Mouse (Mus musculus) hindbrain, embryonic 11.5 days (tissue): Measurements from ENCODE around the gene Pramef12. TPM values are rescaled to one million over a fixed set of nuclear protein-coding genes. Genes with fewer than 3 reads are reported as not detected.

Experiments used
- polyA plus RNA-seq: library from polyadenylated mRNA; unstranded; fragments of >200 nt; fragmentation: Nextera tagmentation; extraction: Ambion mirVana; gene quantifications from 2 replicates; pipeline ENCODE4 v1.2.1, GENCODE M21; 2014

Gene Pramef12
- polyA plus RNA-seq, 1 experiment from 2014 or later: 0.12 TPM

Other genes with a start within 250 kb of the Pramef12 start
- gene Oog3, start 245.8 kb downstream of the Pramef12 start, polyA plus RNA-seq: not detected in 2 replicates
- gene Oog2, start 217.7 kb downstream of the Pramef12 start, polyA plus RNA-seq: not detected in 2 replicates
- gene C87977, start 195.1 kb downstream of the Pramef12 start, polyA plus RNA-seq: not detected in 2 replicates
- gene Pramel5, start 128.0 kb downstream of the Pramef12 start, polyA plus RNA-seq: not detected in 2 replicates
- not detected in 2 replicates for gene Gm13128, start 78.2 kb downstream of the Pramef12 start, polyA plus RNA-seq
- gene Gm13119, start 50.5 kb downstream of the Pramef12 start, polyA plus RNA-seq: not detected in 2 replicates
- not detected in 2 replicates for gene Pramef20, start 30.5 kb downstream of the Pramef12 start, polyA plus RNA-seq
- gene 1700012P22Rik, start 30.3 kb upstream of the Pramef12 start, polyA plus RNA-seq: 0.21 and 0.29 TPM in 2 replicates
- not detected in 2 replicates for gene Gm9944, start 44.9 kb upstream of the Pramef12 start, polyA plus RNA-seq
- gene Aadacl3, start 55.3 kb upstream of the Pramef12 start, polyA plus RNA-seq: not detected in 2 replicates
- gene 9430007A20Rik, start 111.4 kb upstream of the Pramef12 start, polyA plus RNA-seq: not detected in 2 replicates
- not detected in 2 replicates for gene Gm13124, start 156.7 kb upstream of the Pramef12 start, polyA plus RNA-seq
- gene Aadacl4, start 205.2 kb upstream of the Pramef12 start, polyA plus RNA-seq: not detected in 2 replicates